Mouse (Mus musculus): ENCODE data around the gene Fam78b. TPM values are rescaled to one million over a fixed set of nuclear protein-coding genes. Genes with fewer than 3 reads are reported as not detected.

Fam78b gene
- polyA plus RNA-seq, 2 experiments: 0.07 TPM; not detected in 1

DNA sequence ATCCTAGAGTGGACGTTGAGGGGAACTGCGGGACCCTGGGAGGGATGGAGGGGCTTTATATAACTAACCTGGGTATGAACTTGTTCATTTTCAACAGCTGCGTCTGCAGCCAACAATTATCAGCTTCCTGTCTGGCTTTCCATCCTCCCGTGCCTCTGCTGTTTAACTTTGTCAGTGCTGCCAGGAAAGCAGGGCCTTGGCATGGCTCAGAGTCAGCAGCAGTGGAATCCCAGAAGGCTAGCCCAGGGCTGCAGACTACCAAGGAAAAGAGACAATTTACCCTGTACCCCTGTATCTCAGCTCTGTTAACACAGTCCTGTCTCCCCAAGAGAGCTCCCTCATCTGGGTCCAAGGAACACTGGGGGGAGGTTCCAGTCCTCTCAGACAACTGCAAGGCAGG is 62.8 kb downstream of the Fam78b start:
- H3K4me2 ChIP-seq (ENCODE audit: low read depth): no peak overlapping the region
- H3K9ac ChIP-seq (replicated peaks): no peak overlapping the region
- no peak overlapping the region for H3K4me3 ChIP-seq (ENCODE audit: insufficient read depth in 1 of 2, low read depth in 2 of 2, low read length in 2 of 2)
- no peak for TF ChIP-seq CTCF (IDR thresholded peaks at IDR 0.05; ENCODE audit: low read depth)
- TF ChIP-seq EP300 (IDR thresholded peaks at IDR 0.05; ENCODE audit: low read depth): no peak
- no peak overlapping the region for H3K27ac ChIP-seq
- DNase-seq (ENCODE audit: low read depth in 3 of 3, low spot score in 3 of 3) (no peak), ATAC-seq (ENCODE audit: insufficient read depth) (no peak)
- 42% methylated on average over 4 of the region's 4 CpGs for WGBS (ENCODE audit: insufficient replicate concordance)
- no peaks in the 10 kb centered on the region for H3K27me3 ChIP-seq (ENCODE audit: control insufficient read depth, insufficient read depth, low read length)
- H3K36me3 ChIP-seq (replicated peaks; ENCODE audit: control insufficient read depth, insufficient read depth, low read depth): no peaks in the 10 kb centered on the region
- no peaks in the 10 kb centered on the region for H3K9me3 ChIP-seq (ENCODE audit: control insufficient read depth, low read length)
- H3K4me1 ChIP-seq (replicated peaks; ENCODE audit: control insufficient read depth in 2 of 2, insufficient read depth in 2 of 2, low read length in 1 of 2): no peaks in the 10 kb centered on the region

DNA sequence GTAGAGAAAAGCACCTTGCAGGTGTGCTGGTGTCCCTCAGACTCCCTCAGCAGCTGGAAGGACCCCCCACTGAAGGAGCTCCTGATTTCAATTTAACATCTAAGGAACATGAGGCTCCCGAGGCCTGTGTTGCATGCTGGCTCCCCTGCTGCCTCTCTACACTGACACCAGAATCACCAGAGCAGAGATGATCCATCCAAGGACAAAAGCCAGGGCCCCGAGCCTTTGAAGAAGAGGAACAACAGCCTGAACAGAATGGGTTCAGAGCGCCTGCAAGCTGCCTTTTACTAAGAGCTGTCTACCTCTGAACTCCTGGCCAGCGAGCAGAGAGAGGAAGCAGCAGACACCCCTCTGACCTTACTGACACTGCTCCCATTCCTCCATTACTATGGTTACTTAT is 64.3 kb downstream of the Fam78b start:
- no peak overlapping the region for H3K4me2 ChIP-seq (ENCODE audit: low read depth)
- no peaks in the 10 kb centered on the region for H3K27me3 ChIP-seq (ENCODE audit: control insufficient read depth, insufficient read depth, low read length)
- H3K27ac ChIP-seq: no peak overlapping the region
- ATAC-seq (ENCODE audit: insufficient read depth): no peak
- 35% methylated on average over 4 of the region's 4 CpGs for WGBS (ENCODE audit: insufficient replicate concordance)
- H3K4me3 ChIP-seq (ENCODE audit: insufficient read depth in 1 of 2, low read depth in 2 of 2, low read length in 2 of 2): no peak overlapping the region
- H3K4me1 ChIP-seq (replicated peaks; ENCODE audit: control insufficient read depth in 2 of 2, insufficient read depth in 2 of 2, low read length in 1 of 2): no peaks in the 10 kb centered on the region
- no peaks in the 10 kb centered on the region for H3K36me3 ChIP-seq (replicated peaks; ENCODE audit: control insufficient read depth, insufficient read depth, low read depth)
- TF ChIP-seq CTCF (IDR thresholded peaks at IDR 0.05; ENCODE audit: low read depth): no peak
- TF ChIP-seq EP300 (IDR thresholded peaks at IDR 0.05; ENCODE audit: low read depth): no peak
- no peaks in the 10 kb centered on the region for H3K9me3 ChIP-seq (ENCODE audit: control insufficient read depth, low read length)
- no peak for DNase-seq (ENCODE audit: low read depth in 3 of 3, low spot score in 3 of 3)
- H3K9ac ChIP-seq (replicated peaks): no peak overlapping the region

DNA sequence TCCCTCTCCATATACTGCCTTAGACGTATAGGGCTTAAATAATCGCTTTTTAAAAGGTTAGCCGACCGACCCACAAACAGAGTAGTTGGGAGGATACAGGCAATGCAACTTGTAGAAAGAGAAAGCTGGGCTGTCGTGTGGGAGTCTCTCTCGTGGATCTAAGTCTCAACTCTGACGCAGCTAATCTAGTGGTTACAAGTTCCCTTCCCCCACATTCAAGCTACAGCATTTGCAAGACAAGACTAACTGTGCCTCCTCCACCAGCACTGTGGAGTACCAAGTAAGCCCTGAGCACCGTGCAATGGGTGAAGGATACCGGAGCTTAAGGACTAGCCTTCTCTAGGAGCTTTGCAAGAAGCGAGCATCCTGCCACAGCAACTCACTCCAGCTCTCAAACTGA is 64.8 kb downstream of the Fam78b start:
- no peak for ATAC-seq (ENCODE audit: insufficient read depth)

DNA sequence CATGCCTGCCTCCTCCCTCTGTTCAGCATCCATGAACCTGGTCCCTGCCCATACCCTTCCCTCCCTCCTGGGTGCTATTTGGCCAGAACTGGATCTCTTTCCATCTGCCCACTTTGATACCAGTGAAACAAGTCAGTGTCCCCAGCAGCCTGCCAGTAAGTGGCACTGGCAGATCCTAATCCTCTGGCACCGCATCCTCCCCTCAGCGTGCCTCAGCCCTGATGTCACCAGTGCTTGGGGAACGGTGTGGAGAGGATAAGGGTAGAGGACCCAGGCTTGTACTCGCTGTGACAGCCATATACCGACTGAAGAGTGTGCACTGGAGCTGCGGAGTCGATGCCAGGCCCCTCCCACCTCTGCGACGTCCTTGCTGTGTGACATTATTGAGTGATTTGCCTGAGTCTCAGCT is 65.7 kb downstream of the Fam78b start:
- H3K4me3 ChIP-seq (ENCODE audit: insufficient read depth in 1 of 2, low read depth in 2 of 2, low read length in 2 of 2): no peak overlapping the region
- no peaks in the 10 kb centered on the region for H3K9me3 ChIP-seq (ENCODE audit: control insufficient read depth, low read length)
- H3K9ac ChIP-seq (replicated peaks): no peak overlapping the region
- no peaks in the 10 kb centered on the region for H3K27me3 ChIP-seq (ENCODE audit: control insufficient read depth, insufficient read depth, low read length)
- ATAC-seq (ENCODE audit: insufficient read depth) (no peak), DNase-seq (ENCODE audit: low read depth in 3 of 3, low spot score in 3 of 3) (no peak)
- TF ChIP-seq CTCF (IDR thresholded peaks at IDR 0.05; ENCODE audit: low read depth): no peak
- TF ChIP-seq EP300 (IDR thresholded peaks at IDR 0.05; ENCODE audit: low read depth): no peak
- no peaks in the 10 kb centered on the region for H3K36me3 ChIP-seq (replicated peaks; ENCODE audit: control insufficient read depth, insufficient read depth, low read depth)
- H3K4me2 ChIP-seq (ENCODE audit: low read depth): no peak overlapping the region
- no peak overlapping the region for H3K27ac ChIP-seq
- no peaks in the 10 kb centered on the region for H3K4me1 ChIP-seq (replicated peaks; ENCODE audit: control insufficient read depth in 2 of 2, insufficient read depth in 2 of 2, low read length in 1 of 2)
- 61% methylated on average over 9 of the region's 9 CpGs for WGBS (ENCODE audit: insufficient replicate concordance)

More for the DNA sequence above, 64.8 kb downstream of the Fam78b start:
- Histone ChIP-seq H3K9me3 (ENCODE audit: control insufficient read depth, low read length) (no peaks in the 10 kb centered on the region), H3K9ac (replicated peaks) (no peak overlapping the region), H3K4me1 (replicated peaks; ENCODE audit: control insufficient read depth in 2 of 2, insufficient read depth in 2 of 2, low read length in 1 of 2) (no peaks in the 10 kb centered on the region), H3K4me3 (ENCODE audit: insufficient read depth in 1 of 2, low read depth in 2 of 2, low read length in 2 of 2) (no peak overlapping the region), H3K27me3 (ENCODE audit: control insufficient read depth, insufficient read depth, low read length) (no peaks in the 10 kb centered on the region), H3K27ac (no peak overlapping the region), H3K4me2 (ENCODE audit: low read depth) (no peak overlapping the region), H3K36me3 (replicated peaks; ENCODE audit: control insufficient read depth, insufficient read depth, low read depth) (no peaks in the 10 kb centered on the region)
- whole genome bisulfite sequencing (ENCODE audit: insufficient replicate concordance): 54% methylated on average over 10 of the region's 10 CpGs
- no peak for DNase-seq (ENCODE audit: low read depth in 3 of 3, low spot score in 3 of 3)
- TF ChIP-seq EP300 (IDR thresholded peaks at IDR 0.05; ENCODE audit: low read depth) (no peak), CTCF (IDR thresholded peaks at IDR 0.05; ENCODE audit: low read depth) (no peak)

DNA sequence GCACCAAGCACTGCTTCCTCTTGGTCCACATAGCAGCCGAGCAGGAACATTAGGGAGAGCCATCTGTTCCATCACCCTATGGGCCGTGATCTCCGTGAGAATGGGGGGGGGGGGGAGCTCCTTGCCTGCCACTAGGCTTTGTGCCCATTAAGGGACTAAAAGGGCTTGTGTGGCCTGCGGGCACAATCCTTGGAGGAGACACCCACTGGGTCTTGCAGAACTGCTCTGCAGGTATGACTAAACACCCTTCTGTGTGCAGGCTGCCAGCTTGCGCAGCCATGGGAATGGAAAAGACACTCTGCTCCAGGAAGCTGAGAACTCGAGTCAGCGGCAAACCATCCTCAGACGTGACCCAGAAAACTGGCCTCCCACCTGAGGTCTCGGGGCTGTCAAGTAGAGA is 68.5 kb downstream of the Fam78b start:
- H3K27ac ChIP-seq: no peak overlapping the region
- H3K4me2 ChIP-seq (ENCODE audit: low read depth): no peak overlapping the region
- DNase-seq (ENCODE audit: low read depth in 3 of 3, low spot score in 3 of 3) (no peak), ATAC-seq (ENCODE audit: insufficient read depth) (no peak)
- no peak overlapping the region for H3K9ac ChIP-seq (replicated peaks)
- no peaks in the 10 kb centered on the region for H3K36me3 ChIP-seq (replicated peaks; ENCODE audit: control insufficient read depth, insufficient read depth, low read depth)
- 45% methylated on average over 9 of the region's 9 CpGs for WGBS (ENCODE audit: insufficient replicate concordance)
- H3K27me3 ChIP-seq (ENCODE audit: control insufficient read depth, insufficient read depth, low read length): no peaks in the 10 kb centered on the region
- H3K9me3 ChIP-seq (ENCODE audit: control insufficient read depth, low read length): no peaks in the 10 kb centered on the region
- no peak overlapping the region for H3K4me3 ChIP-seq (ENCODE audit: insufficient read depth in 1 of 2, low read depth in 2 of 2, low read length in 2 of 2)
- no peaks in the 10 kb centered on the region for H3K4me1 ChIP-seq (replicated peaks; ENCODE audit: control insufficient read depth in 2 of 2, insufficient read depth in 2 of 2, low read length in 1 of 2)
- TF ChIP-seq EP300 (IDR thresholded peaks at IDR 0.05; ENCODE audit: low read depth) (no peak), CTCF (IDR thresholded peaks at IDR 0.05; ENCODE audit: low read depth) (no peak)
